Mouse (Mus musculus) embryonic fibroblast, embryonic 13.5 days (primary cell): Measurements from ENCODE around the gene Pcbp4. TPM values are rescaled to one million over a fixed set of nuclear protein-coding genes. Genes with fewer than 3 reads are reported as not detected.

Experiments used
- H3K27ac ChIP-seq: 2 replicates; pipeline ENCODE4 v1.5.1; 2012; ENCODE audit warnings: low read length, control low read depth, inconsistent platforms; ENCODE audit not compliant: insufficient read depth
- H3K4me1 ChIP-seq: 2 replicates; pipeline ENCODE4 v1.6.1; 2011; ENCODE audit warnings: low read length; ENCODE audit not compliant: control insufficient read depth, insufficient read depth
- H3K4me3 ChIP-seq: 2 replicates; pipeline ENCODE4 v1.5.1; 2011; ENCODE audit warnings: mild to moderate bottlenecking, control low read depth, low read length; ENCODE audit not compliant: insufficient read depth
- CTCF ChIP-seq: IDR thresholded peaks from 2 replicates; pipeline ENCODE4 v1.5.1; 2011; ENCODE audit warnings: mild to moderate bottlenecking, control low read depth, low read length, moderate library complexity, borderline replicate concordance; ENCODE audit not compliant: insufficient read depth
- POLR2A ChIP-seq: IDR thresholded peaks from 2 replicates; pipeline ENCODE4 v1.6.1; 2011; ENCODE audit warnings: low read depth, mild to moderate bottlenecking, control low read depth, low read length, moderate library complexity
- polyA plus RNA-seq: library from polyadenylated mRNA; stranded (reverse); fragments of >200 nt; gene quantifications from 2 replicates; pipeline ENCODE4 v1.2.4, GENCODE M21; 2011; ENCODE audit warnings: low read depth; ENCODE audit not compliant: missing spikeins, insufficient read length

Pcbp4 gene
- polyA plus RNA-seq, 1 experiment: 119 TPM

GRCm38 (mm10) chr9:106417841-106418625 is 35.1 kb upstream of the Pcbp4 start:
- no peak overlapping the region for H3K27ac ChIP-seq
- H3K4me3 ChIP-seq: no peak overlapping the region
- H3K4me1 ChIP-seq: peaks cover 14% of the 10 kb centered on the region
- TF ChIP-seq CTCF (no peak), POLR2A (peak; percentile 34; the same call in 1 of the 2 replicates)

GRCm38 (mm10) chr9:106420608-106421007 is 32.5 kb upstream of the Pcbp4 start:
- Histone ChIP-seq H3K27ac (no peak overlapping the region), H3K4me3 (no peak overlapping the region), H3K4me1 (peaks cover 14% of the 10 kb centered on the region)
- TF ChIP-seq CTCF (no peak), POLR2A (no peak)

- Histone ChIP-seq H3K27ac (no peak overlapping the region), H3K4me1 (peaks cover 14% of the 10 kb centered on the region), H3K4me3 (no peak overlapping the region)
- TF ChIP-seq CTCF: no peak
These were observed 31.8 kb upstream of the Pcbp4 start for GRCm38 (mm10) chr9:106421033-106421864.

GRCm38 (mm10) chr9:106421865-106422160 is 31.3 kb upstream of the Pcbp4 start:
- Histone ChIP-seq H3K4me3 (no peak overlapping the region), H3K27ac (no peak overlapping the region), H3K4me1 (peaks cover 14% of the 10 kb centered on the region)
- TF ChIP-seq POLR2A: no peak
- peak; percentile 87; the same call in 1 of the 2 replicates for TF ChIP-seq CTCF

- peak overlapping the region; percentile 83 for H3K27ac ChIP-seq
- H3K4me3 ChIP-seq: peak overlapping the region; percentile 56
- no peaks in the 10 kb centered on the region for H3K4me1 ChIP-seq
- TF ChIP-seq CTCF: no peak
- TF ChIP-seq POLR2A: no peak
These were observed 24.3 kb upstream of the Pcbp4 start for GRCm38 (mm10) chr9:106428719-106429220.

GRCm38 (mm10) chr9:106429221-106430014 is 23.7 kb upstream of the Pcbp4 start, which contains the start of gene Rpl29:
Rpl29 (plus strand) TSS chr9:106429454.
- TF ChIP-seq CTCF (no peak), POLR2A (peak; percentile 76)
- peak within 1 kb of the TSS; percentile 83 for H3K27ac ChIP-seq
- no peaks in the 10 kb centered on the region for H3K4me1 ChIP-seq
- H3K4me3 ChIP-seq: peak within 1 kb of the TSS; percentile 83

GRCm38 (mm10) chr9:106430015-106430264 is 23.2 kb upstream of the Pcbp4 start:
- H3K4me3 ChIP-seq: peak overlapping the region; percentile 83
- H3K27ac ChIP-seq: peak overlapping the region; percentile 72
- TF ChIP-seq POLR2A (no peak), CTCF (no peak)
- H3K4me1 ChIP-seq: no peaks in the 10 kb centered on the region

GRCm38 (mm10) chr9:106433389-106433788 is 19.7 kb upstream of the Pcbp4 start:
- TF ChIP-seq CTCF (no peak), POLR2A (peak; percentile 41; the same call in 1 of the 2 replicates)
- Histone ChIP-seq H3K4me3 (no peak overlapping the region), H3K27ac (no peak overlapping the region), H3K4me1 (0 out of 2 replicates have a peak, but pooled peaks cover 5% of the 10 kb centered on the region)

GRCm38 (mm10) chr9:106436566-106436965 is 16.5 kb upstream of the Pcbp4 start:
- no peak overlapping the region for H3K4me3 ChIP-seq
- 0 out of 2 replicates have a peak, but pooled peaks cover 5% of the 10 kb centered on the region for H3K4me1 ChIP-seq
- no peak overlapping the region for H3K27ac ChIP-seq
- TF ChIP-seq CTCF (no peak), POLR2A (no peak)
